Mouse (Mus musculus) lung, embryonic 14.5 days (tissue): Measurements from ENCODE around the gene Fntb. TPM values are rescaled to one million over a fixed set of nuclear protein-coding genes. Genes with fewer than 3 reads are reported as not detected.
A peak's percentile ranks its signal among the peaks of the same experiment; 100 is the strongest.

ENCODE experiments used
- ATAC-seq: fragments of 200-750 bp; cut with Nextera tagmentation; 2 replicates; pipeline ENCODE4 v1.8.0; 2017; ENCODE audit warnings: mild to moderate bottlenecking, moderate TSS enrichment, moderate library complexity; ENCODE audit not compliant: insufficient read depth
- DNase-seq: peaks from one replicate; pipeline ENCODE4 v3.0.0-alpha.2; 2015
- H3K27ac ChIP-seq: fragments of 300-500 bp; sonication (generic); 2 replicates; pipeline ENCODE4 v1.5.1; 2014; ENCODE audit warnings: low read depth, mild to moderate bottlenecking, moderate library complexity
- H3K27me3 ChIP-seq: fragments of 300-500 bp; sonication (generic); 2 replicates; pipeline ENCODE4 v1.6.1; 2014; ENCODE audit warnings: low read length, control low read depth; ENCODE audit not compliant: insufficient read depth
- H3K36me3 ChIP-seq: fragments of 300-500 bp; sonication (generic); 2 replicates; pipeline ENCODE4 v1.6.1; 2014; ENCODE audit warnings: control low read depth; ENCODE audit not compliant: insufficient read depth
- H3K4me1 ChIP-seq: fragments of 300-500 bp; sonication (generic); 2 replicates; pipeline ENCODE4 v1.6.1; 2014; ENCODE audit warnings: antibody characterized with exemption, control low read depth; ENCODE audit not compliant: insufficient read depth
- H3K4me2 ChIP-seq: fragments of 300-500 bp; sonication (generic); 2 replicates; pipeline ENCODE4 v1.6.1; 2014; ENCODE audit warnings: mild to moderate bottlenecking
- H3K4me3 ChIP-seq: fragments of 300-500 bp; sonication (generic); 2 replicates; pipeline ENCODE4 v1.5.1; 2014; ENCODE audit warnings: low read depth, low read length
- H3K9ac ChIP-seq: fragments of 300-500 bp; sonication (generic); 2 replicates; pipeline ENCODE4 v1.6.1; 2014
- H3K9me3 ChIP-seq: fragments of 300-500 bp; sonication (generic); 2 replicates; pipeline ENCODE4 v1.6.1; 2016; ENCODE audit warnings: low read depth, low read length, control low read depth
- CTCF ChIP-seq: IDR thresholded peaks from 2 replicates; pipeline ENCODE4 v1.5.1; 2016; ENCODE audit warnings: antibody characterized with exemption, low read depth
- WGBS: fragments of 180-500 bp; shearing (Covaris S2); extraction: QIAGEN DNeasy Blood & Tissue Kit; methylation state at CpG from one replicate; pipeline ENCODE4 v1.1.7; 2014; 5-methylcytosine and 5-hydroxymethylcytosine counted together
- polyA plus RNA-seq: library from polyadenylated mRNA; unstranded; fragments of >200 nt; fragmentation: Nextera tagmentation; extraction: Ambion mirVana; gene quantifications from 2 replicates; pipeline ENCODE4 v1.2.1, GENCODE M21; 2014

The Fntb gene
- 43.5 and 48.4 TPM in 2 replicates for polyA plus RNA-seq

- H3K4me1 ChIP-seq = no peaks in the 10 kb centered on the region
- peak within 1 kb of the TSS; percentile 72 for H3K4me2 ChIP-seq
- no peaks in the 10 kb centered on the region for H3K27me3 ChIP-seq
- DNase-seq = peak; percentile 98
- under 1% methylated on average over 31 of the region's 31 CpGs for WGBS
- H3K9ac ChIP-seq = peak within 1 kb of the TSS; percentile 76
- H3K9me3 ChIP-seq = no peaks in the 10 kb centered on the region
- no peak; the same call in 1 of the 2 replicates for TF ChIP-seq CTCF
- peak within 1 kb of the TSS; percentile 70 for H3K4me3 ChIP-seq
- H3K27ac ChIP-seq = peak within 1 kb of the TSS; percentile 62; the same call in 1 of the 2 replicates
- H3K36me3 ChIP-seq = no peaks in the 10 kb centered on the region
- ATAC-seq = peak; percentile 98
These were observed at the start of gene Fntb, which contains the start of gene Churc1 for GRCm38 (mm10) chr12:76765354-76765851. Gene Fntb, plus strand, starts transcription at chr12:76765589. Gene Churc1, plus strand, starts transcription at chr12:76765538.

DNA sequence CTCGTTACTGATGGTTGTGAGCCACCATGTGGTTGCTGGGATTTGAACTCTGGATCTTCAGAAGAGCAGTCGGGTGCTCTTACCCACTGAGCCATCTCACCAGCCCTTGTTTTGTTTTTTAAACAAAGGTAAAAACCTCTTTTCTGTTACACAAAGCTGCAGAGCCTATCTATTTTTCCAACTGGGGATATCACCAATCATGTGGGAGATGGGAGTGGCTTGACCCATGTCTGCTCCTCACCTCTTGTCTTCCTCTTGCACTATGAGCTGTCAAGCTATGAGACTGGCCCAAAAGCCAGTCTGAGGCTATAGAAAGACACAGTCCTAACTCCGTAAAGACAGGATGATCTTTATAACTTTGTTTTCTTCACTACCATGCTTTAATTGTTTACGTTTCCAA is 47.0 kb upstream of the Fntb start:
- Histone ChIP-seq H3K27ac (no peak overlapping the region), H3K9ac (no peak overlapping the region), H3K4me3 (no peak overlapping the region), H3K4me2 (no peak overlapping the region), H3K36me3 (no peaks in the 10 kb centered on the region), H3K4me1 (no peaks in the 10 kb centered on the region), H3K9me3 (no peaks in the 10 kb centered on the region), H3K27me3 (peaks cover 3% of the 10 kb centered on the region; the same call in 1 of the 2 replicates)
- no peak for TF ChIP-seq CTCF
- ATAC-seq (no peak), DNase-seq (no peak)
- WGBS = 76% methylated on average over 4 of the region's 4 CpGs

GRCm38 (mm10) chr12:76720572-76720971 is 44.8 kb upstream of the Fntb start:
- no peaks in the 10 kb centered on the region for H3K36me3 ChIP-seq
- peak; percentile 28 for TF ChIP-seq CTCF
- no peaks in the 10 kb centered on the region for H3K4me1 ChIP-seq
- H3K4me2 ChIP-seq = no peak overlapping the region
- H3K27me3 ChIP-seq = no peaks in the 10 kb centered on the region
- ATAC-seq = no peak
- H3K9me3 ChIP-seq = no peaks in the 10 kb centered on the region
- no peak overlapping the region for H3K9ac ChIP-seq
- no peak overlapping the region for H3K4me3 ChIP-seq
- peak; percentile 61 for DNase-seq
- no peak overlapping the region for H3K27ac ChIP-seq

- Histone ChIP-seq H3K4me2 (no peak overlapping the region), H3K4me1 (no peaks in the 10 kb centered on the region), H3K9me3 (no peaks in the 10 kb centered on the region), H3K9ac (no peak overlapping the region), H3K27ac (no peak overlapping the region), H3K4me3 (no peak overlapping the region), H3K36me3 (no peaks in the 10 kb centered on the region), H3K27me3 (no peaks in the 10 kb centered on the region)
- ATAC-seq = no peak
- no peak for TF ChIP-seq CTCF
- WGBS = 63% methylated on average over 3 of the region's 3 CpGs
- no peak for DNase-seq
These were observed 43.4 kb upstream of the Fntb start for GRCm38 (mm10) chr12:76722026-76722425.

DNA sequence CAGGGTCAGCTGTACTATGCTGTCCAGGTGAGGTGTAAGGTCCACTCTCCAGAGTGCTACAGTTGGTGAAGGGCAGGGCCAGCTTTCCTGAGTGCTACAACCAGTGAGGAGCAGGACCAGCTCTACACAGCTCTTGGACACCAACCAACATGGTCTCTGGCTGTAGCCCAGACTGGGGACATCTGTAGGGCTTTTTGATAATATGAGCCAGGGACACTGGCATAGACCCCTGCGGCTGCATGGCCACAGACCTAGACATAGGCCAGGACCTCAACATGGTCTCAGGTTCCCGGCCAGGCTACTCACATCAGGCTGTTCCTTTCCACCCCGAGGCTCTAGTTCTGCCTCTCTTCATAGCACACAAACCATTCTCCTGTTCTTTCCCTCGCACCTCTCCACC is 37.4 kb upstream of the Fntb start:
- Histone ChIP-seq H3K27ac (no peak overlapping the region), H3K4me1 (no peaks in the 10 kb centered on the region), H3K9ac (no peak overlapping the region), H3K36me3 (no peaks in the 10 kb centered on the region), H3K4me3 (no peak overlapping the region), H3K27me3 (no peaks in the 10 kb centered on the region), H3K4me2 (no peak overlapping the region), H3K9me3 (no peaks in the 10 kb centered on the region)
- DNase-seq (no peak), ATAC-seq (no peak)
- WGBS = 85% methylated on average over 4 of the region's 4 CpGs
- no peak for TF ChIP-seq CTCF

- Histone ChIP-seq H3K4me2 (no peak overlapping the region), H3K27ac (no peak overlapping the region), H3K9ac (no peak overlapping the region), H3K4me1 (no peaks in the 10 kb centered on the region), H3K4me3 (no peak overlapping the region), H3K9me3 (no peaks in the 10 kb centered on the region), H3K36me3 (no peaks in the 10 kb centered on the region), H3K27me3 (no peaks in the 10 kb centered on the region)
- DNase-seq (no peak), ATAC-seq (no peak)
- WGBS = 73% methylated on average over 16 of the region's 16 CpGs
- TF ChIP-seq CTCF = no peak
These were observed 14.4 kb upstream of the Fntb start for GRCm38 (mm10) chr12:76750866-76751459.

GRCm38 (mm10) chr12:76752652-76753318 is 12.6 kb upstream of the Fntb start:
- H3K9me3 ChIP-seq = no peaks in the 10 kb centered on the region
- no peak overlapping the region for H3K9ac ChIP-seq
- H3K4me2 ChIP-seq = no peak overlapping the region
- no peaks in the 10 kb centered on the region for H3K36me3 ChIP-seq
- 39% methylated on average over 14 of the region's 14 CpGs for WGBS
- DNase-seq (peak; percentile 81), ATAC-seq (no peak)
- no peaks in the 10 kb centered on the region for H3K27me3 ChIP-seq
- H3K27ac ChIP-seq = no peak overlapping the region
- H3K4me3 ChIP-seq = no peak overlapping the region
- H3K4me1 ChIP-seq = no peaks in the 10 kb centered on the region
- TF ChIP-seq CTCF = peak; percentile 72
